Mouse (Mus musculus): ENCODE measurements around the gene Wnt3. TPM values are rescaled to one million over a fixed set of nuclear protein-coding genes. Genes with fewer than 3 reads are reported as not detected.

The Wnt3 gene
- polyA plus RNA-seq, 1 experiment from 2014 or later, result not detected

DNA sequence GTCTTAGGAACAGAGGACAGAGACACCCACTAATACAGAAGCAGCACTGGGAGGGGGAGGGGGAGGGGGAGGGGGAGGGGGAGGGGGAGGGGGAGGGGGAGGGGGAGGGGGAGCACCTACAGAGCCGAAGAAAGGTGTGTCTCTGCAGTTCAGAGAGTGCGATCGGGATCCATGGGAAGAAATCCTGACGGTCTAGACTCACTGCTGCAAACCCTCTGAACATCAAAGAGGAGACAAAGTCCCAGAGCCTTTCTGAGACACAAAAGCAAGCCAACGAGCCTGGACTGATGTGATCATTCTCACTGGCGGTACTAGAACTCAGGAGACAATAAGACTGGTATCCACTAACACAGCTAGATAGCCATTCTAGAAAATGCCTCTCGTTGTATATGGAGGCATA lies 91.4 kb downstream of the Wnt3 start:
- no peak for ATAC-seq (ENCODE audit: low FRiP score, low TSS enrichment)
- Histone ChIP-seq H3K4me1 (ENCODE audit: control insufficient read depth, insufficient read depth, low read length) (no peaks in the 10 kb centered on the region), H3K4me3 (ENCODE audit: low read length) (no peak overlapping the region), H3K4me2 (replicated peaks; ENCODE audit: low read depth, low read length) (no peak overlapping the region), H3K36me3 (ENCODE audit: control insufficient read depth, insufficient read depth, low read length) (peaks cover 14% of the 10 kb centered on the region), H3K9me3 (ENCODE audit: control insufficient read depth, low read length) (no peaks in the 10 kb centered on the region), H3K9ac (ENCODE audit: low read depth, low read length) (no peak overlapping the region), H3K27ac (ENCODE audit: low read depth, low read length) (no peak overlapping the region), H3K27me3 (ENCODE audit: control insufficient read depth, insufficient read depth, low read length) (no peaks in the 10 kb centered on the region)
- WGBS, result 73% methylated on average over 7 of the region's 7 CpGs

Other genes starting within 250 kb of the Wnt3 start
- gene Gm884, start 153.0 kb upstream of the Wnt3 start, polyA plus RNA-seq (2014; fragmentation: Nextera tagmentation; extraction: Ambion mirVana), result not detected in 2 replicates
- not detected in 2 replicates for gene Lyzl6, start 135.3 kb upstream of the Wnt3 start, polyA plus RNA-seq (2014; fragmentation: Nextera tagmentation; extraction: Ambion mirVana)
- not detected in 2 replicates for gene Rprml, start 124.6 kb upstream of the Wnt3 start, polyA plus RNA-seq (2014; fragmentation: Nextera tagmentation; extraction: Ambion mirVana)
- 46.7 and 82.7 TPM in 2 replicates for gene Gosr2, start 76.3 kb upstream of the Wnt3 start, polyA plus RNA-seq (2014; fragmentation: Nextera tagmentation; extraction: Ambion mirVana)
- gene Wnt9b, start 24.3 kb upstream of the Wnt3 start, polyA plus RNA-seq (2014; fragmentation: Nextera tagmentation; extraction: Ambion mirVana), result 4.9 and 8.4 TPM in 2 replicates
- 32.8 and 48.1 TPM in 2 replicates for gene Nsf, start 179.9 kb downstream of the Wnt3 start, polyA plus RNA-seq (2014; fragmentation: Nextera tagmentation; extraction: Ambion mirVana)
- 44.1 and 60.4 TPM in 2 replicates for gene Arf2, start 192.6 kb downstream of the Wnt3 start, polyA plus RNA-seq (2014; fragmentation: Nextera tagmentation; extraction: Ambion mirVana)